Mouse (Mus musculus): ENCODE data around the gene Hist1h3h.
"Not testable (repeated sequence)": the region's sequence is repeated elsewhere in the genome, so short reads cannot be mapped to it uniquely, and the experiment has no call there.

- not testable (repeated sequence) for TF ChIP-seq CTCF (IDR thresholded peaks at IDR 0.05; ENCODE audit: extremely low read depth, insufficient read length, insufficient replicate concordance, low read depth, low read length); POLR2A (IDR thresholded peaks at IDR 0.05; ENCODE audit: low read depth, low read length)
These were observed 693 bp upstream of the Hist1h3h start for GRCm38 (mm10) chr13:21716540-21717391.
